34 mouse cellular contexts compared by ENCODE assay signal in the genomic region with DNA sequence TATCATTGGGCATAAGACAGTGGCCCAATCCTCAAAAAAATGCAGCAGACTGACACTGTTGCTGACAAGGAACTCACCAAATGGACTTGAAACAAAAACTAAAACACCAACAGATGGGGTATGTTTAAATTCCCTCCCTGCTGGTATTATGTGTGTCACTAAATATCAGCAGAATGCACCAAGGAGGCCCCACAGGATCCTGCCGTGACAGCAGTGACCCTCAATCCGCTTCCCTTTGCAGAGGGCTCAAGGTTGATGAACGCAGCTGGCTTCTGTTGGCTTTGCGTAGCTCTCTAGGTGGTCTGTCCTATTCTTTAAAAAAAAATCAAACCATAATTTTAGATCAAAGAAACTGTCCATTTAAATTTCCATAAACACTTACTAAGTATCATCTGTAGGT.
DNase-seq lines count a peak whose midpoint lies in the region; ATAC-seq lines count a peak whose summit lies in the region.
"Had no signal": no experiment of that assay in that cellular context is flagged by ENCODE, and none has a peak within 500 bp of the region (broad histone marks: within the 10 kb centered on the region; RNA-seq: fewer than 3 reads in every experiment).

No protein-coding gene starts in this region.

- ATAC-seq in hindbrain, embryonic 11.5 days (ENCODE audit: low FRiP score): 0 out of 2 replicates have a peak, but pooled peaks have one; percentile 39
- ATAC-seq in midbrain, embryonic 13.5 days: no peak
- no peak for ATAC-seq in midbrain, embryonic 14.5 days (ENCODE audit: low FRiP score, low TSS enrichment)
- no peak for ATAC-seq in midbrain, embryonic 15.5 days (replicated peaks)
- ATAC-seq in kidney, embryonic 16.5 days (ENCODE audit: low FRiP score, low TSS enrichment): no peak
- ATAC-seq: activated CD4-positive, CD25-positive, alpha-beta regulatory T cell, adult 4 months; intestine, postnatal 0 days; lung, postnatal 0 days had no signal

- no peak overlapping the region for H3K9ac ChIP-seq in hindbrain, embryonic 11.5 days (ENCODE audit: low read depth, low read length)
- no peak overlapping the region for H3K9ac ChIP-seq in midbrain, embryonic 13.5 days (replicated peaks)
- H3K9ac ChIP-seq in midbrain, embryonic 14.5 days (replicated peaks; ENCODE audit: low read length): no peak overlapping the region
- no peak overlapping the region for H3K9ac ChIP-seq in midbrain, embryonic 15.5 days
- H3K9ac ChIP-seq in kidney, embryonic 16.5 days (replicated peaks; ENCODE audit: low read length): no peak overlapping the region
- H3K9ac ChIP-seq: embryonic facial prominence, embryonic 12.5 days; limb, embryonic 13.5 days; neural tube, embryonic 15.5 days had no signal

- no peaks in the 10 kb centered on the region for H3K27me3 ChIP-seq in hindbrain, embryonic 11.5 days (ENCODE audit: control insufficient read depth, insufficient read depth, low read length)
- H3K27me3 ChIP-seq in hindbrain, embryonic 10.5 days (ENCODE audit: insufficient read depth, poor library complexity, severe bottlenecking): no peaks in the 10 kb centered on the region
- no peaks in the 10 kb centered on the region for H3K27me3 ChIP-seq in midbrain, embryonic 13.5 days
- H3K27me3 ChIP-seq in midbrain, embryonic 14.5 days (ENCODE audit: control insufficient read depth, insufficient read depth, low read length): no peaks in the 10 kb centered on the region
- no peaks in the 10 kb centered on the region for H3K27me3 ChIP-seq in midbrain, embryonic 15.5 days (replicated peaks)
- H3K27me3 ChIP-seq in kidney, embryonic 16.5 days (ENCODE audit: insufficient read depth, low read length): no peaks in the 10 kb centered on the region
- H3K27me3 ChIP-seq: CH12.LX; embryonic facial prominence, embryonic 12.5 days; megakaryocyte, embryonic 14.5 days; neural tube, embryonic 15.5 days had no signal

- no peak for DNase-seq in hindbrain, embryonic 11.5 days (ENCODE audit: low spot score)
- DNase-seq in hindbrain, embryonic 10.5 days (ENCODE audit: low spot score): no peak
- DNase-seq in midbrain, embryonic 14.5 days: no peak
- no peak for DNase-seq in left cerebral cortex, adult 9 months (ENCODE audit: low spot score in 2 of 2)
- DNase-seq: adrenal gland, adult 2 months; B cell, adult 2 months; cerebellum, adult 9-11 months; gastrocnemius, adult 2 months; gastrocnemius, postnatal 36 days; heart, adult 18-20 months; heart, postnatal 36 days; kidney, adult 9 months; kidney, postnatal 14 days; lung, postnatal 4 days; right cerebral cortex, adult 18-20 months; spleen, adult 18-20 months; thymus, adult 18-20 months; thymus, postnatal 25 days had no signal

- no peak overlapping the region for H3K4me3 ChIP-seq in hindbrain, embryonic 11.5 days (ENCODE audit: low read depth, low read length)
- H3K4me3 ChIP-seq in hindbrain, embryonic 10.5 days: no peak overlapping the region
- no peak overlapping the region for H3K4me3 ChIP-seq in midbrain, embryonic 13.5 days (replicated peaks)
- no peak overlapping the region for H3K4me3 ChIP-seq in midbrain, embryonic 14.5 days (replicated peaks; ENCODE audit: low read depth, low read length)
- H3K4me3 ChIP-seq in midbrain, embryonic 15.5 days: no peak overlapping the region
- H3K4me3 ChIP-seq in kidney, embryonic 16.5 days (ENCODE audit: low read length): no peak overlapping the region
- H3K4me3 ChIP-seq: embryonic facial prominence, embryonic 12.5 days; gastrocnemius, adult 2 months; left cerebral cortex, adult 2 months; limb, embryonic 13.5 days; megakaryocyte, embryonic 14.5 days; neural tube, embryonic 15.5 days had no signal

- H3K4me1 ChIP-seq in hindbrain, embryonic 11.5 days (replicated peaks; ENCODE audit: control insufficient read depth, insufficient read depth, low read length): no peaks in the 10 kb centered on the region
- H3K4me1 ChIP-seq in hindbrain, embryonic 10.5 days (replicated peaks): peaks cover 18% of the 10 kb centered on the region
- H3K4me1 ChIP-seq in midbrain, embryonic 13.5 days (replicated peaks): peaks cover 10% of the 10 kb centered on the region
- H3K4me1 ChIP-seq in midbrain, embryonic 14.5 days (ENCODE audit: control insufficient read depth, insufficient read depth, low read length): peaks cover 4% of the 10 kb centered on the region
- peaks cover 18% of the 10 kb centered on the region for H3K4me1 ChIP-seq in midbrain, embryonic 15.5 days
- peaks cover 6% of the 10 kb centered on the region; the same call in 1 of the 2 replicates for H3K4me1 ChIP-seq in kidney, embryonic 16.5 days (ENCODE audit: insufficient read depth, low read length)
- H3K4me1 ChIP-seq: megakaryocyte, embryonic 14.5 days had no signal

- no peak overlapping the region for H3K4me2 ChIP-seq in hindbrain, embryonic 11.5 days (replicated peaks; ENCODE audit: low read depth, low read length)
- no peak overlapping the region for H3K4me2 ChIP-seq in midbrain, embryonic 13.5 days (replicated peaks)
- no peak overlapping the region for H3K4me2 ChIP-seq in midbrain, embryonic 14.5 days (ENCODE audit: low read length)
- H3K4me2 ChIP-seq in midbrain, embryonic 15.5 days: no peak overlapping the region
- H3K4me2 ChIP-seq in kidney, embryonic 16.5 days (replicated peaks; ENCODE audit: low read depth, low read length): no peak overlapping the region
- H3K4me2 ChIP-seq: embryonic facial prominence, embryonic 12.5 days; heart, embryonic 11.5 days; hindbrain, embryonic 14.5 days; limb, embryonic 13.5 days; liver, embryonic 11.5 days had no signal

- H3K9me3 ChIP-seq in hindbrain, embryonic 11.5 days (ENCODE audit: control insufficient read depth, low read length): no peaks in the 10 kb centered on the region
- no peaks in the 10 kb centered on the region for H3K9me3 ChIP-seq in hindbrain, embryonic 10.5 days
- H3K9me3 ChIP-seq in midbrain, embryonic 13.5 days: no peaks in the 10 kb centered on the region
- H3K9me3 ChIP-seq in midbrain, embryonic 14.5 days (ENCODE audit: control insufficient read depth, low read length): no peaks in the 10 kb centered on the region
- no peaks in the 10 kb centered on the region for H3K9me3 ChIP-seq in midbrain, embryonic 15.5 days
- H3K9me3 ChIP-seq in kidney, embryonic 16.5 days (ENCODE audit: low read length): no peaks in the 10 kb centered on the region
- H3K9me3 ChIP-seq: embryonic facial prominence, embryonic 12.5 days; limb, embryonic 13.5 days; neural tube, embryonic 15.5 days had no signal

- 27% methylated on average over 4 of the region's 4 CpGs for WGBS in hindbrain, embryonic 11.5 days
- WGBS in hindbrain, embryonic 10.5 days: 26% methylated on average over 4 of the region's 4 CpGs
- WGBS in midbrain, embryonic 13.5 days: 25% methylated on average over 4 of the region's 4 CpGs
- WGBS in midbrain, embryonic 14.5 days: 34% methylated on average over 4 of the region's 4 CpGs
- 40% methylated on average over 4 of the region's 4 CpGs for WGBS in midbrain, embryonic 15.5 days
- WGBS in kidney, embryonic 16.5 days: 55% methylated on average over 4 of the region's 4 CpGs

- no peak overlapping the region for H3K27ac ChIP-seq in hindbrain, embryonic 11.5 days (ENCODE audit: low read depth, low read length)
- no peak overlapping the region for H3K27ac ChIP-seq in hindbrain, embryonic 10.5 days
- H3K27ac ChIP-seq in midbrain, embryonic 13.5 days: peak overlapping the region; percentile 56
- H3K27ac ChIP-seq in midbrain, embryonic 14.5 days (replicated peaks; ENCODE audit: low read depth, low read length): no peak overlapping the region
- peak overlapping the region; percentile 53; the same call in 1 of the 2 replicates for H3K27ac ChIP-seq in midbrain, embryonic 15.5 days
- H3K27ac ChIP-seq in kidney, embryonic 16.5 days (ENCODE audit: low read length): no peak overlapping the region
- H3K27ac ChIP-seq: embryonic facial prominence, embryonic 12.5 days; gastrocnemius, adult 2 months; left cerebral cortex, adult 2 months; limb, embryonic 13.5 days; neural tube, embryonic 15.5 days; stomach, postnatal 0 days had no signal

- H3K36me3 ChIP-seq in hindbrain, embryonic 11.5 days (ENCODE audit: control insufficient read depth, insufficient read depth, low read length): no peaks in the 10 kb centered on the region
- no peaks in the 10 kb centered on the region for H3K36me3 ChIP-seq in hindbrain, embryonic 10.5 days
- no peaks in the 10 kb centered on the region for H3K36me3 ChIP-seq in midbrain, embryonic 13.5 days
- no peaks in the 10 kb centered on the region for H3K36me3 ChIP-seq in midbrain, embryonic 14.5 days (ENCODE audit: control insufficient read depth, insufficient read depth, low read length)
- H3K36me3 ChIP-seq in midbrain, embryonic 15.5 days (replicated peaks): no peaks in the 10 kb centered on the region
- no peaks in the 10 kb centered on the region for H3K36me3 ChIP-seq in kidney, embryonic 16.5 days (ENCODE audit: insufficient read depth, low read length)
- H3K36me3 ChIP-seq: embryonic facial prominence, embryonic 12.5 days; limb, embryonic 13.5 days; neural tube, embryonic 15.5 days had no signal

Comparison
In these comparisons a context has a peak if more than half of its experiments do, and no peak if none do; other contexts are left out.
1. H3K27ac ChIP-seq: peak in midbrain, embryonic 13.5 days (single experiment) and midbrain, embryonic 15.5 days (single experiment); none in hindbrain, embryonic 11.5 days (single experiment), hindbrain, embryonic 10.5 days (single experiment), midbrain, embryonic 14.5 days (single experiment) and kidney, embryonic 16.5 days (single experiment).